Mouse (Mus musculus) liver, embryonic 16.5 days (tissue): ENCODE results near the gene Nppb. TPM values are rescaled to one million over a fixed set of nuclear protein-coding genes. Genes with fewer than 3 reads are reported as not detected.

Source experiments
- ATAC-seq: fragments of 200-750 bp; cut with Nextera tagmentation; 2 replicates; pipeline ENCODE4 v1.8.0; 2017; ENCODE audit warnings: low read depth, mild to moderate bottlenecking, moderate number of reproducible peaks, moderate library complexity
- H3K27ac ChIP-seq: fragments of 300-500 bp; sonication (generic); 2 replicates; pipeline ENCODE4 v1.5.1; 2014; ENCODE audit warnings: mild to moderate bottlenecking, low read length
- H3K27me3 ChIP-seq: fragments of 300-500 bp; sonication (generic); 2 replicates; pipeline ENCODE4 v1.6.1; 2014; ENCODE audit warnings: low read depth, low read length, mixed read lengths; ENCODE audit not compliant: control insufficient read depth, insufficient read depth
- H3K36me3 ChIP-seq: fragments of 300-500 bp; sonication (generic); 2 replicates; pipeline ENCODE4 v1.6.1; 2014; ENCODE audit warnings: mild to moderate bottlenecking; ENCODE audit not compliant: control insufficient read depth, insufficient read depth
- H3K4me1 ChIP-seq: fragments of 300-500 bp; sonication (generic); 2 replicates; pipeline ENCODE4 v1.6.1; 2014; ENCODE audit warnings: low read depth, low read length, mixed read lengths; ENCODE audit not compliant: control insufficient read depth
- H3K4me2 ChIP-seq: fragments of 300-500 bp; sonication (generic); 2 replicates; pipeline ENCODE4 v1.6.1; 2014; ENCODE audit warnings: low read depth, low read length, mixed read lengths
- H3K4me3 ChIP-seq: fragments of 300-500 bp; sonication (generic); 2 replicates; pipeline ENCODE4 v1.5.1; 2014; ENCODE audit warnings: low read depth, mild to moderate bottlenecking, low read length
- H3K9ac ChIP-seq: fragments of 300-500 bp; sonication (generic); 2 replicates; pipeline ENCODE4 v1.6.1; 2014; ENCODE audit warnings: low read depth, low read length
- H3K9me3 ChIP-seq: fragments of 300-500 bp; sonication (generic); replicated peaks from 2 replicates; pipeline ENCODE4 v1.6.1; 2016; ENCODE audit warnings: low read length; ENCODE audit not compliant: control insufficient read depth
- WGBS: fragments of 180-500 bp; shearing (Covaris S2); extraction: QIAGEN DNeasy Blood & Tissue Kit; methylation state at CpG from one replicate; pipeline ENCODE4 v1.1.7; 2014; ENCODE audit not compliant: insufficient replicate concordance; 5-methylcytosine and 5-hydroxymethylcytosine counted together
- polyA plus RNA-seq: library from polyadenylated mRNA; unstranded; fragments of >200 nt; fragmentation: Nextera tagmentation; extraction: Ambion mirVana; gene quantifications from 2 replicates; pipeline ENCODE4 v1.2.1, GENCODE M21; 2015

Gene Nppb
- polyA plus RNA-seq, 1 experiment from 2014 or later, result not detected

GRCm38 (mm10) chr4:147965712-147966111 lies 19.9 kb upstream of the Nppb start:
- ATAC-seq, result no peak
- 41% methylated on average over 7 of the region's 7 CpGs for WGBS
- no peaks in the 10 kb centered on the region for H3K9me3 ChIP-seq
- no peak overlapping the region for H3K4me3 ChIP-seq
- H3K36me3 ChIP-seq, result no peaks in the 10 kb centered on the region
- no peak overlapping the region for H3K4me2 ChIP-seq
- no peaks in the 10 kb centered on the region for H3K27me3 ChIP-seq
- H3K9ac ChIP-seq, result no peak overlapping the region
- H3K4me1 ChIP-seq, result no peaks in the 10 kb centered on the region
- no peak overlapping the region for H3K27ac ChIP-seq

GRCm38 (mm10) chr4:147968816-147969215 lies 16.8 kb upstream of the Nppb start:
- ATAC-seq, result no peak
- WGBS, result 52% methylated on average over 2 of the region's 2 CpGs
- H3K27me3 ChIP-seq, result no peaks in the 10 kb centered on the region
- H3K4me1 ChIP-seq, result no peaks in the 10 kb centered on the region
- H3K9me3 ChIP-seq, result no peaks in the 10 kb centered on the region
- no peak overlapping the region for H3K9ac ChIP-seq
- no peak overlapping the region for H3K4me2 ChIP-seq
- no peaks in the 10 kb centered on the region for H3K36me3 ChIP-seq
- H3K27ac ChIP-seq, result no peak overlapping the region
- no peak overlapping the region for H3K4me3 ChIP-seq

GRCm38 (mm10) chr4:147969337-147969736 lies 16.3 kb upstream of the Nppb start:
- Histone ChIP-seq H3K27me3 (no peaks in the 10 kb centered on the region), H3K9ac (no peak overlapping the region), H3K36me3 (no peaks in the 10 kb centered on the region), H3K4me3 (no peak overlapping the region), H3K27ac (no peak overlapping the region), H3K4me2 (no peak overlapping the region), H3K4me1 (no peaks in the 10 kb centered on the region), H3K9me3 (no peaks in the 10 kb centered on the region)
- ATAC-seq, result no peak
- WGBS, result 29% methylated on average over 9 of the region's 9 CpGs

GRCm38 (mm10) chr4:147976237-147976636 lies 9.4 kb upstream of the Nppb start:
- no peak overlapping the region for H3K27ac ChIP-seq
- H3K9me3 ChIP-seq, result no peaks in the 10 kb centered on the region
- H3K27me3 ChIP-seq, result no peaks in the 10 kb centered on the region
- no peak overlapping the region for H3K9ac ChIP-seq
- H3K4me3 ChIP-seq, result no peak overlapping the region
- no peaks in the 10 kb centered on the region for H3K4me1 ChIP-seq
- 36% methylated on average over 3 of the region's 3 CpGs for WGBS
- no peak for ATAC-seq
- H3K36me3 ChIP-seq, result no peaks in the 10 kb centered on the region
- no peak overlapping the region for H3K4me2 ChIP-seq

GRCm38 (mm10) chr4:147977726-147978125 lies 7.9 kb upstream of the Nppb start:
- Histone ChIP-seq H3K4me3 (no peak overlapping the region), H3K9ac (no peak overlapping the region), H3K9me3 (no peaks in the 10 kb centered on the region), H3K36me3 (no peaks in the 10 kb centered on the region), H3K27ac (no peak overlapping the region), H3K4me2 (no peak overlapping the region), H3K4me1 (no peaks in the 10 kb centered on the region), H3K27me3 (no peaks in the 10 kb centered on the region)
- ATAC-seq, result no peak
- 62% methylated on average over 4 of the region's 4 CpGs for WGBS

GRCm38 (mm10) chr4:147978391-147978790 lies 7.2 kb upstream of the Nppb start:
- Histone ChIP-seq H3K9ac (no peak overlapping the region), H3K9me3 (no peaks in the 10 kb centered on the region), H3K4me3 (no peak overlapping the region), H3K36me3 (no peaks in the 10 kb centered on the region), H3K4me2 (no peak overlapping the region), H3K27ac (no peak overlapping the region), H3K27me3 (no peaks in the 10 kb centered on the region), H3K4me1 (no peaks in the 10 kb centered on the region)
- WGBS, result 71% methylated on average over 6 of the region's 6 CpGs
- ATAC-seq, result no peak

- ATAC-seq, result no peak
- Histone ChIP-seq H3K4me2 (no peak overlapping the region), H3K9ac (no peak overlapping the region), H3K9me3 (no peaks in the 10 kb centered on the region), H3K36me3 (no peaks in the 10 kb centered on the region), H3K4me3 (no peak overlapping the region), H3K4me1 (no peaks in the 10 kb centered on the region), H3K27me3 (no peaks in the 10 kb centered on the region), H3K27ac (no peak overlapping the region)
- 52% methylated on average over 7 of the region's 7 CpGs for WGBS
Measured at GRCm38 (mm10) chr4:147979441-147979860, 6.1 kb upstream of the Nppb start.

GRCm38 (mm10) chr4:147993571-147994095 lies 8.0 kb downstream of the Nppb start:
- ATAC-seq, result no peak
- Histone ChIP-seq H3K27ac (no peak overlapping the region), H3K4me1 (no peaks in the 10 kb centered on the region), H3K27me3 (no peaks in the 10 kb centered on the region), H3K36me3 (no peaks in the 10 kb centered on the region), H3K9ac (no peak overlapping the region), H3K9me3 (no peaks in the 10 kb centered on the region), H3K4me2 (no peak overlapping the region), H3K4me3 (no peak overlapping the region)
- WGBS, result 42% methylated on average over 7 of the region's 7 CpGs

- H3K4me3 ChIP-seq, result no peak overlapping the region
- H3K9me3 ChIP-seq, result no peaks in the 10 kb centered on the region
Measured at GRCm38 (mm10) chr4:147995311-147995710, 9.7 kb downstream of the Nppb start.

More at GRCm38 (mm10) chr4:147995311-147995710, 9.7 kb downstream of the Nppb start:
- ATAC-seq, result no peak
- Histone ChIP-seq H3K27ac (no peak overlapping the region), H3K27me3 (no peaks in the 10 kb centered on the region), H3K9ac (no peak overlapping the region), H3K4me1 (no peaks in the 10 kb centered on the region), H3K4me2 (no peak overlapping the region), H3K36me3 (no peaks in the 10 kb centered on the region)
- WGBS, result 61% methylated on average over 3 of the region's 3 CpGs
